Mouse (Mus musculus) embryonic facial prominence, embryonic 11.5 days (tissue): ENCODE results near the gene Znfx1. TPM values are rescaled to one million over a fixed set of nuclear protein-coding genes. Genes with fewer than 3 reads are reported as not detected.

Source experiments
- ATAC-seq: fragments of 200-750 bp; cut with Nextera tagmentation; replicated peaks from 2 replicates; pipeline ENCODE4 v1.8.0; 2017; ENCODE audit warnings: low read depth; ENCODE audit not compliant: insufficient number of reproducible peaks, low FRiP score, low TSS enrichment
- DNase-seq: peaks from one replicate; pipeline ENCODE4 v3.0.0-alpha.2; 2015; ENCODE audit warnings: low spot score
- H3K27ac ChIP-seq: fragments of 300-500 bp; sonication (generic); replicated peaks from 2 replicates; pipeline ENCODE4 v1.5.1; 2014; ENCODE audit warnings: mild to moderate bottlenecking, low read depth, low read length, control low read depth
- H3K27me3 ChIP-seq: fragments of 300-500 bp; sonication (generic); 2 replicates; pipeline ENCODE4 v1.6.1; 2014; ENCODE audit warnings: mild to moderate bottlenecking, low read length, moderate library complexity, mixed read lengths; ENCODE audit not compliant: control insufficient read depth, insufficient read depth
- H3K36me3 ChIP-seq: fragments of 300-500 bp; sonication (generic); replicated peaks from 2 replicates; pipeline ENCODE4 v1.6.1; 2014; ENCODE audit warnings: low read depth, mild to moderate bottlenecking, low read length, moderate library complexity, mixed read lengths; ENCODE audit not compliant: control insufficient read depth, insufficient read depth
- H3K4me1 ChIP-seq: fragments of 300-500 bp; sonication (generic); 2 replicates; pipeline ENCODE4 v1.6.1; 2014; ENCODE audit warnings: low read length, mixed read lengths; ENCODE audit not compliant: control insufficient read depth, insufficient read depth
- H3K4me2 ChIP-seq: fragments of 300-500 bp; sonication (generic); 2 replicates; pipeline ENCODE4 v1.6.1; 2014; ENCODE audit warnings: low read depth, mild to moderate bottlenecking, control low read depth, low read length, moderate library complexity
- H3K4me3 ChIP-seq: fragments of 300-500 bp; sonication (generic); 2 replicates; pipeline ENCODE4 v1.5.1; 2014; ENCODE audit warnings: low read depth, low read length, control low read depth
- H3K9ac ChIP-seq: fragments of 300-500 bp; sonication (generic); replicated peaks from 2 replicates; pipeline ENCODE4 v1.6.1; 2014; ENCODE audit warnings: mild to moderate bottlenecking, control low read depth, low read length
- H3K9me3 ChIP-seq: fragments of 300-500 bp; sonication (generic); replicated peaks from 2 replicates; pipeline ENCODE4 v1.6.1; 2016; ENCODE audit warnings: mild to moderate bottlenecking, low read length, inconsistent platforms, mixed read lengths; ENCODE audit not compliant: control insufficient read depth
- WGBS: fragments of 180-500 bp; shearing (Covaris S2); extraction: QIAGEN DNeasy Blood & Tissue Kit; methylation state at CpG from one replicate; pipeline ENCODE4 v1.1.7; 2014; 5-methylcytosine and 5-hydroxymethylcytosine counted together
- polyA plus RNA-seq: library from polyadenylated mRNA; unstranded; fragments of >200 nt; fragmentation: Nextera tagmentation; extraction: Ambion mirVana; gene quantifications from 2 replicates; pipeline ENCODE4 v1.2.1, GENCODE M21; 2014

Gene Znfx1
- polyA plus RNA-seq, 1 experiment from 2014 or later: 4.3 TPM

DNA sequence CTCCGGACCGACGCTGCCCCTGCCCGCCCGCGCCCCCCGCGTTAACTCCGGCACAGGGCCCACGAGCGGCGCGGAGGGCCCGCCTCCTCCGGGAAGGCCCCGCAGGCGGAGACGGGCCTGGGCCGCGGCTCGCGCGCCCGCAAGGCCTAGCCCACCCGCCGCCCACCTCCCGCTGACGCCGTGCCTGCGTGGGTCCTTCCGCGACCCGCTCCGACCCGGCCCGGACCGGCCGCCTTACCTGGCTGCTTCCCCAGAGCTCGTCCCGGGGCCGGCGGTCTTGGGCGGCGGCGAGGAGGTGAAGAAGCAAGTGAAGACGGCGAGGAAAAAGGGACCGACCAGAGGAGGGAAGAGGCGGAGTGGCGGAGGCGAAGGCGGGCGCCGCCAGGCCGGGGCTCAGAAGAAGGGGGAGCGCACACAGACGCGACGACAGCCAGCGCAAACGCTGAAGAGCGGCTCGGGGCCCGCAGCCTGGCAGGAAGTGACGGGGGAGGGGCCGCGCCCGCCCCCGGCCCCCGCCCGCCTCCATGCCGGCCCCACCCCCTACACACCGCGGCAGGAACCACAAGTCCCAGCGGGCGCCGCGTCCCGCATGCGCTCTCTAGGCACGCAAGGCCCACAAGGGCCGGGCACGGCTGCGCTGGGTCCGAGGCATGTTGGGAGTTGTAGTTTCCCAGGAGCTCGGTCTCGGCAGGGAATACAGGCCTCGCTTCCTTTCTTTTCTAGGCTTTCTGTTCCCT lies 66.9 kb downstream of the Znfx1 start, which contains the start of gene Stau1:
Stau1 (minus strand) TSS at position 504 of the 737 bp plus-strand sequence.
- DNase-seq (peak; percentile 98), ATAC-seq (peak; percentile 99)
- Histone ChIP-seq H3K4me2 (peak within 1 kb of the TSS; percentile 84), H3K9ac (peak within 1 kb of the TSS; percentile 95), H3K27me3 (no peaks in the 10 kb centered on the region), H3K4me1 (no peaks in the 10 kb centered on the region), H3K27ac (peak within 1 kb of the TSS; percentile 95), H3K4me3 (peak within 1 kb of the TSS; percentile 97), H3K36me3 (no peaks in the 10 kb centered on the region), H3K9me3 (no peaks in the 10 kb centered on the region)
- 1% methylated on average over 86 of the region's 88 CpGs for WGBS

DNA sequence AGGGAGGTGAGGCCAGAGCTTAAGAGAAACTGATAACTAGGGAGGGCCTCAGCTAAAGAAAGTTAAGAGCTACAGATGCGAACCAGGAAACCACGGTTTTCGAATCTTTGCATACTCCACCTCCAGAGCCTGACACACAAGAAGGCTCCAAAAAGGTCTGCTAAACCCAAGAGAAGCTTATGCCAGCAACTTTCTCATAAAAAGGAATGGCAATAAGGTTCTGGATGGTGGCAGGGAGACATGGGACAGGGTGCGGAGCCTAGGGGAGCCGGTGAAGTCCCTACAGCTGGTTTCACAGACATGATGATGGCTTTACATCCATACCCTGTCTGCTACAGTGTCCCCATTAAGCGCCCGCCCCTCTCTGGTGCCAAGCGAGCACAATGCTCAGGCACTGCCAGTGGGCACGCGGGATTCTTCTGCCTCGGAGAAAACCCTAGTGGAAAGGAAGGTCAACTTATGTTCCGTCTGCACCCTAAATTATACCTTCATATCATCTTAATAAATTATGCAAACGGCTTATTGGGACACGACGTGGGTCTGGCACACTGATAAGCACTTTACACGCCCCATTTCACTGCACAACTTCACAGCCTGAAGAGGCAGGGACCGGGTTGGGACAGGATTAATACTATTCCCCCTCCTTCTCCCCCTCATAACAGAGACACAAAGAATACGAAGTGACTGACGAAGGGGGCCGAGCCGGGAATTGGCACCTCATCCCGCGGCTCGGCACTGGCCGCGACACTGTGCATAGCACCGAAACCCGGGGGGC lies 67.6 kb downstream of the Znfx1 start:
- Histone ChIP-seq H3K36me3 (no peaks in the 10 kb centered on the region), H3K4me2 (peak overlapping the region; percentile 84), H3K4me1 (no peaks in the 10 kb centered on the region), H3K27me3 (no peaks in the 10 kb centered on the region), H3K9ac (peak overlapping the region; percentile 95), H3K27ac (peak overlapping the region; percentile 95), H3K9me3 (no peaks in the 10 kb centered on the region), H3K4me3 (peak overlapping the region; percentile 97)
- no peak for ATAC-seq
- WGBS: 6% methylated on average over 28 of the region's 28 CpGs
- DNase-seq: peak; percentile 31

DNA sequence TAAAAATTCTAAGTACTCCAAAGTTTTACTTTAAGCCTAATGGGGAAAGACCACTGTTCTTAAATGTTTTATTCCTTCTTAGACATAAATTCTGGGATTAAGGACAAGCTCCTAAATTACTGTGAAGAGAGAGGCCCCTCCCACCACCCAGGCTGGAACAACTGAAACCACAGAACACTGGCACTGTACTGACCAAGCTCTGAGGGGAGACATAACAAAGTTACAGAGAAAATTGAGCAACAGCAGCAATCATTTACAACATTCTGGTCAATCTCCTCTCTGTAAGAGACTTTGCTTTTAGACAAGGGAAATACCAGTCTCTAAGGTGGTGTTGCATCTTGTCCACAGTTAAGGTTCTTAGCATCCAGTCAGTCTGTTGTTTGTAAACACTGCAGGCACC lies 70.9 kb downstream of the Znfx1 start:
- ATAC-seq (no peak), DNase-seq (no peak)
- no peaks in the 10 kb centered on the region for H3K27me3 ChIP-seq
- no peak overlapping the region for H3K9ac ChIP-seq
- no peaks in the 10 kb centered on the region for H3K4me1 ChIP-seq
- no peak overlapping the region for H3K27ac ChIP-seq
- no peak overlapping the region for H3K4me3 ChIP-seq
- no peaks in the 10 kb centered on the region for H3K36me3 ChIP-seq
- no peak overlapping the region for H3K4me2 ChIP-seq
- no peaks in the 10 kb centered on the region for H3K9me3 ChIP-seq

DNA sequence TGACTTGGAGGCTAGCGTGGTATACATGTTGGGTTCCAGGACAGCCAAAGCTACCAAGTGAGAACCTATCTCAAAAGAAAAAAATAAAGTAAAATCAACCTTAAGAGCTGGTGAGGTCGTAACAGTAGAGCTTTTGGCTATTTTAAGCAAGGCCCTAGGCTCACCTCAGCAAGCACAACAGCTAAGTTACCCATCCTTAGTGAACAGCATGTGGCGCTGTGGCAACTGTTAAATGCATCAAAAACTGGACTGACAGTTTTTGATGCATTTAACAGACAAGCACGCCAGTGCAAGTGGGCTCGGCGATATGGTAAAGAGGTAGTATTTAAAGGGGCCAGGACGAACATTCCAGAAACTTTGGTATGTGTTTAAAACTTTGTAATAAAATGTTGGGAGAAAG lies 72.0 kb downstream of the Znfx1 start:
- no peak overlapping the region for H3K4me2 ChIP-seq
- H3K27ac ChIP-seq: no peak overlapping the region
- H3K4me1 ChIP-seq: no peaks in the 10 kb centered on the region
- no peak overlapping the region for H3K4me3 ChIP-seq
- no peaks in the 10 kb centered on the region for H3K9me3 ChIP-seq
- ATAC-seq (no peak), DNase-seq (no peak)
- H3K36me3 ChIP-seq: no peaks in the 10 kb centered on the region
- no peak overlapping the region for H3K9ac ChIP-seq
- no peaks in the 10 kb centered on the region for H3K27me3 ChIP-seq
- WGBS: 86% methylated on average over 7 of the region's 7 CpGs

Other genes with a start within 250 kb of the Znfx1 start
- 250 and 276 TPM in 2 replicates for gene Cse1l, start 157.0 kb downstream of the Znfx1 start, polyA plus RNA-seq
- 91.5 and 96.3 TPM in 2 replicates for gene Stau1, start 66.7 kb downstream of the Znfx1 start, polyA plus RNA-seq
- 41.4 and 42.6 TPM in 2 replicates for gene Ddx27, start 47.8 kb downstream of the Znfx1 start, polyA plus RNA-seq
- 0.39 and 0.67 TPM in 2 replicates for gene Kcnb1, start 127.1 kb upstream of the Znfx1 start, polyA plus RNA-seq
- 12.9 and 14.5 TPM in 2 replicates for gene Ptgis, start 177.6 kb upstream of the Znfx1 start, polyA plus RNA-seq